Mouse (Mus musculus) kidney, adult 8-10 months (tissue): ENCODE measurements around the gene Lrrk1.
A peak's percentile ranks its signal among the peaks of the same experiment; 100 is the strongest.

Source experiments
- DNase-seq, 2 experiments: peaks; one replicate each; pipeline ENCODE4 v3.0.0; 2022

The Lrrk1 gene

DNA sequence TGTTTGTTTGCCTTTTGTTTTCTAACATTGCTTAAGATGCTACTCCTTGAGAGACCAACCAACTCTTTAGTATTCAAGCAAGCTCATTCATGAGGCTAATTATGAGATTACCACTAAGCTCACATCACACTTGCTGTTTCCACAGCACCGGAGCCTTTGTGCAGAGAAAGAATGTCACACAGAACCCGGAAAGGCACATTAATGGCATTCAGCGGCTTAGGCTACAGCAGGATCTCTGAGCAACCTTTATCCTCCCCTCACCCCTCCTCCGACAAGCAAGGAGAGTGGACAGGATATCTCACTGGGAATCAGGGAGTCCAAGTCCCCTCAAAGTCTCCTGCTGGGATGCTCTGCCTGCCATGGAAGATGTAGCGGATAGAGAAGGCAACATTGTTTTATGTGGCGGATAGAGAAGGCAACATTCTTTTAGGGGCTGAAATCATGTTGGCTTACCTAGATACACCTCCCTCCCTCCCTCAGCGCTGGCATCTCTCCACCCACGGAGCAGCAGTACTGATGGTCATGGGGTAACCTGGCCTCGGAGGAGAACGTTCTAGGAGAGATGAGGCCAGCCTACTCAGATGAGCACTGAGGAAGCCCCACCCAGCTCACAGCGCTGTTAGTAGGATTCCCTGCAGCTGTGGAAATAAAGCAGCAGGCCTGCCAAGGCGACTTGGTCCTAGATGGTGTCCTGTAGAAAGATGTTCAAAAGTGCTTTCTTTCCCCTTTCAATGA, 91.1 kb downstream of the Lrrk1 start:
- DNase-seq, result no peak

DNA sequence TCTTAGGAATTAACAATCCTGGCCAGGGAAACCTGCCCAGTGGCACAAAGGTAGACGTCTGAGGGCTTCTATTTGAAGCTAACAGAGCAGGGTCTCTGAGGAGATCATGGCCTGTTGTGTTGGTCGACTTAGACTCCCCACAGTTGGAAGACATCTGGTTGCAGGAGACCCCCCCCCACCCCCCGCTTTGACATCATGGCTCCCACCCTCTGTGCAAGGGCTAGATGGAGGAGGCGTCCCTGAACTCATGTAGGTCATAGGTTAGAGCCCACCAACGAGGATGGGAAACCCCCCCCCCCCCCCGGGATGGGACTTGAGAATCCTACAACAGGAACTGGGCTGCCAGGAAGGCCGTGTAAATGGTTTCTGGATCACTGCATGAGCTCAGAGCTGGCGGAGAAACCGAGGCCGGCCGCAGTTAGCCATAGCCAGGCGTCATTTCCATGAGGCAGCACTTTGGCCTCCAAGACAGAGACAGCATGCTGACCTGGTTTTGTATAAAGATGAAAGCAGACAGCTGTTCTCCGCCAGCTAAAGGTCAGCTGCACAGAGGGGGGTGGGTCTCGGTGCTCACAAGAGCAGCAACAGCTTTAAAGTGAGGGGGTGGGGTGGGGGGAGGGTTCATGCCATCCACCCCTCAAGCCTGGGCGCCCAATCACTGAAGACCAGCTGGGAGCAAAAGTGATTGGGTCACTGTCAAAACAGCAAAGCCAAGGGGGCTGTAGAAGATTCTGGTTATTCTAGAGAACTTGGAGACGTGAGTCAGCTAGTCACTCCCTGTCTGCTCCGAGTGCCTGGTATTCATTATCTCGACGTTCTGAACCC, 95.4 kb downstream of the Lrrk1 start:
- no peak for DNase-seq

DNA sequence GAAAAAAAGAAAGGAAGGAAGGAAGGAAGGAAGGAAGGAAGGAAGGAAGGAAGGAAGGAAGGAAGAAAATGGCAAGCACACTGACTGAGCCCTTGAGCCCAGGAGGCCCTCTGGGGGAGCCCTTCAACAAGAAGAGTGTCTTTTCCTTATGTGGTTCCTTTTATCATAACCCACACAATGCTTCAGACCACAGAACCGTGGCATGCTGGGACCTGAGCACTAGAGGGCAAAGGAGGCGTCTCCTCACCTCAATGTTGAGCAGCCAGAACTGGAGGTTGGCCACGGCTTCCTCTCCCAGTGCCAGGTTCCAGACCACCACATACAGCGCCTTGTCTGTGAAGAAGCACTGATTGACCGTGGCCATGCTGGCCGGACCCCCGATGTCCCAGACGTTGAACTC, 96.1 kb downstream of the Lrrk1 start:
- DNase-seq, result no peak

DNA sequence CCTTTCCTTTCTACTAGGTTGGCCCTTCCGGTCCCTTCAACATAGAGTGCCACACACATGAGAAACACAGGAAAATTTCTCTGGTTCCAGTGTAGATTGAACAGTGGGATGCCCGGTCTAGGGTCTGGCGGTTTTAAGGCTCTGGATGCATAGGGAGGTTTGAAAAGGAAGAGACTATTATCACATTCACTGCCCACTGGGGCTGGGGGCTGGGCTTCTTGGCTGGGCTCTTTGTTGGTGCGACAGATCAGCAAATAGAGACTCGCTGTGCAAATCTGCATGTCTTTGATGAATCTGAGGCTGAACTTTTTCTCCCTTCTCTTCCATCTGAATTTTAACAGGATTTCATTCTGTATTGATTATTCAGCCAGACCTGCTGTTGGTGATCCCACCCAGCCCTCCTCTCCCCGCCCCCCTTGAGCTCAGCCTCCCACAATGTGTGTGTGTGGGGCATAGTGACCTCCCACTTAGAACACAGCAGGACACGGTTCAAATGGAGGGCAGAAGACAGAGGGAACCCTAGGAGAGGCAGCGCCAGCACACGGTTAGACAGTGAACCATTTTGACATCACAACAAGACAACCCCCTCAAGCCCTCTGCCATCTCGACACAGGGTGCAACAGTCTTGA, 105.1 kb downstream of the Lrrk1 start:
- no peak for DNase-seq

DNA sequence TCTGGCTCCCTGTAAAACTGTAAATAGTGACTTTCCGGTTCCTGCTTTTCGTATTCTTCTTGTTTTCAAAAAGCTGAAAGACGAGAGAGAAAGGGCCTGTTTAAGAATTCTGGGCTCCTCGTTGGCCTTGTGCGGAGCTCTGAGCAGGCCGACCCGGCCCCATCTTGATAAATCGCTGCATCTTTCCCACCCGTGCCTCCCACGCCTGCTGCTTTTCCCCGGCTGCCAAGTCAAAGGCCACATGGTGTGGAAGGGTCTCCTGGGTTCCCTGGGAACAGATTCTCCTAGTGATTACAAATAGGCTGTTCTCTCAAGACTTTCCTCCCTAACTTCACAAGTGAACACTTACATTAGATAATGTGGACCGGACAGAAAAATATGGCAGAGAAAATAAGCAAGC, 105.9 kb downstream of the Lrrk1 start:
- no peak for DNase-seq

DNA sequence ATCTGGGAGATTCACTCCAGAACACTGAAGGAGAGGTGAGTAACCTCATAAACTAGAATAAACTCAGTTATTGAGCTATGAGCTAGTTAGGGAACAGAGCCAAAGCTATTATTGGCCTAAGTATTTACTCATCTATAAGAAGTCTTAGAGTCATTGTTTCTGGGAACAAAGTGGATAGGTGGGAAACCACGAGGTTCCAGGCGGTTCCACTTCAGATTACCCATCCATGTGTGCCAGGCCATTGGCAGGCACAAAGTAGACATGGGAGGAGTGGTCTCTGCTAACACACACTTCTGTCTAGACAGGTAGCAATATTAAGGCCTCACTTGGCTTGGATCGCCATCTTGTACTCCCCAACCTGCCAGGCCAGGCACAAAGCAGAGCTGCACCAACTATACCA, 110.1 kb downstream of the Lrrk1 start:
- DNase-seq, result no peak

DNA sequence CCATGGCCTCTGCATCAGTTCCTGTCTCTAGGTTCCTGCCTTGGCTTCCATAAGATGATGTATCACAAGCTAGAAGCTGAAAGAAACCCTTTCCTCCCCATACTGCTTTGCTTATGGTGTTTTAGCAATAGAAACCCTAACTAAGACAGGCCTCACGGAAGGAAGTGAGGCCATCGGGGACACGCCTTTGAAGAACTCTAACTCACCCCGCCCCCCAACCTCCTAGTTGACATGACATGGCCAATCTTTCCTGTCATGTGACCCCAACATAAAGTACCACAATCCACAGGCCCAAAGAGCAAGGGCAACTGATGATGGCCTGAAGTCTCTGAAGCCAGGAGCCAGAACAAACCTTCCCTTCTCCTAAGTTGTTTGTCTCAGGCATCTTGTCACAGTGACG, 114.7 kb downstream of the Lrrk1 start:
- no peak for DNase-seq

DNA sequence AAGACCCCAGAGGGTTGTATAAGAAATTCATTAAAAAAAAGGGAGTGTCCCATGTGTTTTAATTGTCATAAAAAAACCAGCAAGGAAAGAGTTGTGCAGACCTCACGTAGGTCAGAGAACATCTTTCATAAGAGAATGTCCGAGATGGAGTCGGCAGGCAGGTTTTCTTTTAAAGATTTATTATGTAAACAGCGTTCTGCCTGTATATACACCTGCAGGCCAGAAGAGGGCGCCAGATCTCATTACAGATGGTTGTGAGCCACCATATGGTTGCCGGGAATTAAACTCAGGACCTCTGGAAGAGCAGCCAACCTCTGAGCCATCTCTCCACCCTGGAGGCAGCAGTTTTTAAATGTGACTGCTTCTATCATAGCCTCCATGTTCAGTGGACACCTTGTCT, 116.9 kb downstream of the Lrrk1 start:
- DNase-seq, result no peak

DNA sequence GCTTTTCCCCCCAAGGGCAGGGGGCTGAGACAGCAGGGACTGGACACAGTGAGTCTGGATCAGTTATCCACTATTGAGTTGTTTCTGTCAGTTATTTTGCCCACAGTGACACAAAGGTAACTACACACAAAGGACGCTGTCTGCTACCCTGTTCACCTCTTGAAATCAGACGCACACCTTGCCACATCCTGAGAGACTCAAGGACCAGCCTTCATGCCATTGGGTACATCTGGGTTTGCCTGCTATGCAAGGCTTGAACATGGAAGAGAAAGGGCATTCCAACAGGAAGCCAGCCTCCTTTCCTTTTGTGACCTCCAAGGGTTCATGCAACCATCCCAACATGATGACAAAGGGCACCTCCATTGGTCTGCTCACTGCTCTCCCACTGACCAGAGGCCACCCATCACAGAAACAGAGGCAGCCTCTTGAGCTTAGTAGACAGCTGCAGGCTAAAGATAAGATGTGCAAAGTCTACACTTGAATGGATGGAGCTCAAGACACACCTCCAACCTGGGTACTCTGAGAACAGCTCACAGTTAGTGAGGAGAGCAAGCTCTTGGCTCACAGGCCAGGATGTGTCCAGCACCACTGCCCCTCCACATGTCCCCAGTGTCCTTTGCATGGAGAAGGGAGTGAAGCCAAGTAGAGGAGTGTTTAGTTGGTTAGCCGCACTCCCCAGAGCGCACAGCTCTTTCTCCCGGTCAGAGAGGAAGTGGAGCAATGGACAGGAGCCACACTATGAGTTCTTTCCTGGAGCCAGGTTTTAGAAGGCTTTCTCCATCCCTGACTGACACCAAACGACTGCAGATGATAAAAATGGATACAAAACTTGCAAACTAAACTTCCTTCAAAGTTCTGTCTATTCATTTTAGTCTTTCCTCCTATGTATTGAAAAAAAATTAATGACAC, 121.0 kb downstream of the Lrrk1 start:
- no peak for DNase-seq

DNA sequence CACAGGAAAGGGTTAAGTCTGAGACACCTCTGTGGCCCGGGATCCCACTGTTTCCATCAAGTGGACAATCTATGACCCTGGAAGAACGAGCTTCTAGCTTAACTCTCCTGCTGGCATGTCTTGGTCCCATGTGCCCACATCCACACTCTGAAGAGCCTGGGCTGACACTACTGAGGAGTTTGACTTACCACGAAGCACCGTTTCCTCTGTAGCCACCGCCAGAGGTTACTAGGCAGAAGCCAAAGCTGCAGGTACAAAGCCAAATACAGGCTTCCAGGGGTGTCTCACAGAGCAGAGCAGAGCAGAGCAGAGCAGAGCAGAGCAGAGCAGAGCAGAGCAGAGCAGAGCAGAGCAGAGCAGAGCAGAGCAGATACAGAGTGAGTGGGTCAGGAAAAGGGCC, 124.7 kb downstream of the Lrrk1 start:
- DNase-seq, result no peak

DNA sequence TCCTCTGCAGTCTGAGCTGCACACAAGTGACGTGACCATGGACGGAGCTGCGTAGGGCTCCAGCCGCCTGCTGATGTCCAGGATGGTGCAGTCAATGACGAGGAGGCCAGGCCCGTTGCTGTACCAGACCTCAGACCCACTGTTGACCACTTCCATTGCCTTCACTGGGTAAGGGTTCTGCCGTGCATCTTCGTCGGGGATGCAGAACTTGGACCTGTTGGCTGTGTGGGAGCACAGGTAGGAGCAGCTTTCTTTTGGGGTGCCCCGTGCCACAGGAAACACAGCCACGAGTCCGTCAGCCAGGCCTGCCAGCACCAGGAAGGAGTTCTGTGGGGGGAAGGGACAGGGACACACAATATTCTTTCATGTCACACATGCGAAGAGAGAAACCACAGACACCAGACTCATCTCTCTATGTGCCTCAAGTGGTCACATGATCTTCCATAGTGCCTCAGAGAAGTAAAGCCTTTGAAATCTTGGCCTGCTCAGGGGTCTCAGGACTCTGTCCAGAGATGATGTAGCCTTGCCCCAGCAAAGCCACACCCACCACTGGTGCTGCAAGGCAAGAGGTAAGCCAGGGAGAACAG, 125.5 kb downstream of the Lrrk1 start:
- DNase-seq, result no peak

DNA sequence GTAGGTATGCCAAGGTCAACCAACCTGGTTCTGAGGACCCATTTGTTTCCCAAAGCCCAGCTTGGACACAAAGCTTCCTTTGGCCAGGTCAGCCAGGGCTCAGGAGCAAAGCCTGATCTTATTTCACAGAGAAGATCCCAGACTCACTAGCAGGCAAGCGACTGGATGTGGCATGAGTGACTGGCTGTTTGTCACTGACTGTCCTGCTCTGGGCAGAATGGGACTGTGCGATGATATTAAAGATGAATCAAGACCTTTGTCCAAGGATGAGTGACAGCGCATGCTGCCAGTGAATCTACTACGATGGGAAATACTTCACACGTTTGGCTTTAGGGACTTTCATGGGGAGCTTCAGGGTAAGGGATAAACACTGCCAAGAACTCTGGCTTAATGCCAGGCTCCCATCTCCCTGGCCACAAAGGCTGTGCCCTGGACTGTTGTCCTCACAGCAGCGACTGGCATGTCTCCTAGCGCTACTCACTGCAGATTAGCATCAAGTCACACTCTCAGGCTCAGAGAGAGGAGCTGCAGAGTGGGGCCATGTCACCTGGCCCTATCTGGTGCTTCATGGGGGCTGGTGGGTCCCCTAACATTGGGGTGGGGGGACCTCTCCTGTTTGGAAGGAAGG, 127.3 kb downstream of the Lrrk1 start:
- DNase-seq, result no peak

DNA sequence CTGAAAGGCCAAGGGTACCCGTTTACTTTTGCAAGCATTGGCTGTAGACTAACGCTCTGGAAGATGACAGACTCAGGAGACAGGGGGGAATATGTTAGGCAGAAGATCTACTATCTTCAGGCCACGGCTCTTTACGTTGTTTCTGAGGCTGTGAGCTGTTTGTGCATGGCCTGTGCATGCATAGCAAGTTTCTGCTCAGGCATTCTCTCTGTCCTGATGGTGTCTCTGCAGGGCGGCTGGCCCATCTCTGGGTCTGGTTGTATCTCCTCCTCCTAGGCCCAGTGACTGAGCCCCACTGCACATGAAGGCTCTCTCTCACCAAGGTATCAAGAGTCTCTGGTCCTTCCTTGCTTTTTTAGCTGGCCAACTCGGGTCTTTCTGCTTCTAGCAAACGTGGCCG, 127.9 kb downstream of the Lrrk1 start:
- no peak for DNase-seq

DNA sequence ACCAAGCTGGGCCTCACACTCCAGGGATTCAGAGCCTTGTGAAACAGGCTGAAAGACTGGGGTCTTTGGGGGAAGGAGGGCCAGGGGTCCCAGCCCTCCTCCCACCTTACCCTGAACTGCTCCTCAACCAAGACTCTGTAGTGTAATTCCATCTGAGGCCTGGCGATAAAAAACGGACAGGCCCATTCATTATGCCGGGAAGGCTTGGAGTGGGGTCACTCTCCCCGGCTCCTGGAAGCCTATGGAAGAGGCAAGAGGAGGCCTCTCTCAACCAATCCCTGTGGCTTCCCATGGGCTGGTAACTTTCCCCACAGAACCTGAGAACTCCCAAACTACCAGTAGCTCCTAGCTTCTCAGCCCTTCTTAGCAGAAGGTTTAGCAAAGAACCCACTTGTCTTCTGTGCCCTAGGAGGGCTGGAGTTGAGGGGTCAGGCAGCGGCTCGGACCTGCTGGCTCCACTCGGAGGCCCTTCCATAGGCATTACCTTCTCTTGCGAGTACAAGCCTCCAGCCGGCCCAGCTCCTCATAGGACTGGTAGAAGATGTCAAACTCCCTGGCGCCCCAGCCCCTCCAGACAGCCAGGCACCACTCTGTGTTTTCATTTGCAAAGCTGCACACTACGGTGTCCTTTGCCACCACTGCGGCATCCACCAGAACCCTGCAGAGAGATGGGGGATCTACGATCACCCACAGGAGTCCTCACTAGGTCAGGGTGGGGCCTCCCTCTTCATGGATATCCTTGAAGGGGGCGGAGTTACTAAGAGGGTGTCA, 128.5 kb downstream of the Lrrk1 start:
- DNase-seq, result no peak

DNA sequence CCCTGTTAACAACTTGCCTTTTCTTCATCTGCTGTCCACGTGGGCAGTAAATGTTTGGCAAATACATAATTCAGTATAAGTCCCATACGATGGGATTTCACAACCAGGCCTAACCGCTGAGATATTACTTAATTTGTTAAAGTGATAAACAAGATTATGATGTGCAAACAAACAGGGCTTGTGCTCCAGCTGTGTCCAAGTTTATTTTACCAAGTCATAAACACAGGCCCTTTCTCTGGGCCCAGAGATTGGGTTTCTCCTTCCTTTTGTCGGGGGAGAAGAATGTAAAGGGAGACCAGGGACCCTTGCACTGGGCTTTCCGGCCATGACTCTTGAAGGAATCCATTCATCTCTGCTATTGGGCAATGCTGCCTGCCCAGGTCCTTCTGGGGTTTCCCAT, 129.2 kb downstream of the Lrrk1 start:
- DNase-seq, result no peak

DNA sequence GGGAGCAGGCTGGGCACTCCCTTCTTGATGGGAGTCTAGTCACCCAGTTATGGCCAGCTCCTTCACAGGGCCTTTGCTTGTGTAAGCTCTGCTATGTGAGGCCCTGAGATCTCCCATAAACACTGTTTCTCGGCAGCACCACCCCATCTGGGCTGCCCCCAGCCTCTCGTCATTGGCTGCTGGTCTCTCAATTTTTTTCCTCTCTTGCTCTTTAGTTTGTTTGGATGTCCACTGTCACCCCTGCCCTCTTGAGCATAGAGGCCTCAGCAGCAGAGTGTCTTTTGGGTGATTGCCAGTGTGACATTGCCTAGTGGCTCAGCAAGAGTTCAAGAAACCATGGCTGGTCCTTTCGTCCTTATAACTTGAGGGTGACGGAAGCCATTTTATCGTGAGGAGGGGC, 130.9 kb downstream of the Lrrk1 start:
- no peak for DNase-seq

DNA sequence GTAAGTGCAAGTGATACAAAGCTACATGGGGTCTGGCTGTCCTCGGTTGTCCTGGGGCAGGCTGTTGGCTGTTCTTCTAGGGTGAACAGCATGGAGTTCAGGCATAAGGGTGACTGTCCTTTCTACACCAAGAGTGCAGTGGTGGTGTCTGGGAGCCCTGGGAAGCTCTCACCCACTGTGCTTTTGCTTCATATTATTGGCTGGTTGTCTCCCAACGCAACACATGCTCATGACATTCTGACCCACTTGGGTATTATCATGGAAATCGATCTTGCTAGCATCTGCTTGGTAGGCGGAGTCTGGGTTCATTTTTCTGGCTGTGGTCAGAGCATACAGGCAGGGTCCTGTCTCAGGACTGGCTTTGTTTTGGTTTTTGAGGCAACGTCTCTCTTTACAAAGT, 131.7 kb downstream of the Lrrk1 start:
- DNase-seq, result no peak

DNA sequence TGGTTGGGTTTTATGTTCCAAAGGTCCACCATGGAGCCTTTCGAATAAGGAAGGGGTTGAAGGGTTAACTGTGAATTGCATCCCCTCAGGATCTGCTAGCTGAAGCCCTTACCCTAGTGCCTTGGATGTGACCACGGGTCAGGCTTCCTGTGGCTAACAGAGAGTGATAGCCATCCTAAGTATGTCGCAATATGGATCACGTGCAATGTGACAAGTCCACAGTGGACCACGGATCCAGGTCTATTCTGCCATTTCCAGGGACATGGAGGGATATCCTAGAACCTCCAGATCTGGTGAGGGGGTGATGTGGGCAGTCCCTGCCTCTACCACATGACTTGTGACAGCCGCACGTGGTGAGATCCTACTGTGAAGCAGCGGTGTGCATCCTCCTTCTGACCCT, 133.2 kb downstream of the Lrrk1 start:
- DNase-seq, result no peak

DNA sequence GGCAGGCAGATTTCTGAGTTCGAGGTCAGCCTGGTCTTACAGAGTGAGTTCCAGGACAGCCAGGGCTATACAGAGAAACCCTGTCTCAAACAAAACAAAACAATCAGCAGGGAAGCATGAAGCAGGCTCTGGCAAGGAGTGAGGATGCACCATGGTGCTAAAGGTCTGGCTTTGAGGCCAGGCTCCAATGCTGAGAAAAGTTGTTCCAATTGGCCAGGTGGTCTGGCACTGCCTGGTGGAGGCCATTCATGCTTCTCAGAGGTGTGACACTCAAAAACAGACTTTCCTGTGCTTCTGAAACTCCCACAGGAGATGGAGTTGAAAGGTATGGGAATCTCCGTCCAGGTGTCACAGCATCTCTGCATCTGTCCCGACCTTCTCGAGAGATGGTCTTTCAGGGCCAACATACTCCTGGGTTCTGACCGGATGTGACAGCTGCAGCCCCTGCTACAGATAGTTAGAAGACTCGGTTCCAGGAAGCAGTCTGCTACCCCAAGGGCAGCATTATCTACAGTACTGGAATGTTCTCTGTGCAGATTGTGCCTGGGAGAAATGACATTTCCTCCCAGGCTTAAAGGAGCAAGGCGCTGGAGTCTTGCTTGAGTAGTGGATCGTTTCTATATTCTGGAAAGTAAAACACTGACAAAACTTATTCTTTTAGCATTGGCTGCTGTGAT, 134.0 kb downstream of the Lrrk1 start:
- DNase-seq, result no peak

DNA sequence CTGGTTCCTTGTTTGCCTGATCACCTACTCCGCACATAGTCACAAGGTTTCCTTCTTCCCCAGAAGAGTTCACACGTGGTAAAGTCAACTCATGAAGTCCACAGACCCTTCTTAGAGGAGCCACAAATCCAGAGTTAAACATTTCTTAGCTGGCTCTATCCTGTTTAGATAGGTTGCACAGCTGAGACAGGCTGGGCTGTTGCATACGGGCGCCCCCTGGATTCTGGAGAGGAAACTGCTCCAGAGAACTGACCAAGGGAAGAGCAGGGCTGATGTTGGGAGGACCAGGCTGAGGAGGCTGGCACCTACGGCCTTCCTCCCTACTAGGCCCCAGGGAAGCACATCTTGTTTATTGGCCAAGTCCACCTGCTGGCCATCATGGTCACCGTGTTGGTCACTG, 138.1 kb downstream of the Lrrk1 start:
- DNase-seq, result peak; percentile 79 to 87

DNA sequence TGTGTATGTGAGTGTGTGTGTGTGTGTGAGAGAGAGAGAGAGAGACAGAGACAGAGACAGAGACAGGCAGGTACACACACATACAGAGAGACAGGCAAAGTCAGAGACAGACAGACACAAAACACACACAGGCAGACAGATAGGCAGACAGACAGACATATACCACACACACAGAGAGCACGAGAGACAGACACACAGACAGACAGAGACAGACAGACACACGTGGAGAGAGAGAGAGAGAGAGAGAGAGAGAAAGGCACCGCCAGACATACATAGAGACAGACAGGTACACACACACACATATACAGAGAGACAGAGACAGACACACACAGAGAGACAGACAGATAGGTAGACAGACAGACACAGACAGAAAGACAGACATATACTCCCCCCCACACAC, 138.7 kb downstream of the Lrrk1 start:
- no peak for DNase-seq
